Mouse (Mus musculus) forelimb bud, embryonic 11.5 days (tissue): ENCODE data around the gene Spesp1.
A peak's percentile ranks its signal among the peaks of the same experiment; 100 is the strongest.

Experiments used
- DNase-seq: peaks from one replicate; pipeline ENCODE4 v3.0.0-alpha.2; 2012; ENCODE audit warnings: low read depth, low spot score

Spesp1 gene

GRCm38 (mm10) chr9:62246380-62246942 is 35.5 kb downstream of the Spesp1 start:
- no peak for DNase-seq

- DNase-seq = no peak
Observed at GRCm38 (mm10) chr9:62245612-62246379, 36.2 kb downstream of the Spesp1 start.

- no peak for DNase-seq
Observed at GRCm38 (mm10) chr9:62244612-62245010, 37.4 kb downstream of the Spesp1 start.

- peak; percentile 90 for DNase-seq
Observed at GRCm38 (mm10) chr9:62243991-62244611, 37.9 kb downstream of the Spesp1 start.

GRCm38 (mm10) chr9:62240036-62240435 is 42.0 kb downstream of the Spesp1 start:
- no peak for DNase-seq

- no peak for DNase-seq
Observed at GRCm38 (mm10) chr9:62237381-62237980, 44.5 kb downstream of the Spesp1 start.

GRCm38 (mm10) chr9:62235501-62235900 is 46.5 kb downstream of the Spesp1 start:
- DNase-seq = no peak

GRCm38 (mm10) chr9:62232649-62233048 is 49.4 kb downstream of the Spesp1 start:
- DNase-seq = no peak

- no peak for DNase-seq
Observed at GRCm38 (mm10) chr9:62231046-62231445, 51.0 kb downstream of the Spesp1 start.

- DNase-seq = no peak
Observed at GRCm38 (mm10) chr9:62229985-62230384, 52.0 kb downstream of the Spesp1 start.

GRCm38 (mm10) chr9:62222481-62222880 is 59.5 kb downstream of the Spesp1 start:
- peak; percentile 64 for DNase-seq

- no peak for DNase-seq
Observed at GRCm38 (mm10) chr9:62222029-62222428, 60.0 kb downstream of the Spesp1 start.
